Mouse (Mus musculus) left cerebral cortex, postnatal 25 days (tissue): Measurements from ENCODE around the gene Trpm6. TPM values are rescaled to one million over a fixed set of nuclear protein-coding genes. Genes with fewer than 3 reads are reported as not detected.

Experiments
- DNase-seq, 2 experiments: peaks; one replicate each; pipeline ENCODE4 v3.0.0; 2022; ENCODE audit warnings: low spot score in 2 of 2, mixed read lengths in 1 of 2
- intact Hi-C: fragments of 180-260 bp; cut with DNase I; formaldehyde crosslinking; loops from one replicate; pipeline ENCODE4 v1.15.1; 2025
- total RNA-seq, 2 experiments: library from RNA; stranded (reverse); gene quantifications; 2 replicates each; pipeline ENCODE4 v1.2.3; 2021

Trpm6 gene
- under 1 TPM; 0.48 to 0.50 TPM for total RNA-seq

DNA sequence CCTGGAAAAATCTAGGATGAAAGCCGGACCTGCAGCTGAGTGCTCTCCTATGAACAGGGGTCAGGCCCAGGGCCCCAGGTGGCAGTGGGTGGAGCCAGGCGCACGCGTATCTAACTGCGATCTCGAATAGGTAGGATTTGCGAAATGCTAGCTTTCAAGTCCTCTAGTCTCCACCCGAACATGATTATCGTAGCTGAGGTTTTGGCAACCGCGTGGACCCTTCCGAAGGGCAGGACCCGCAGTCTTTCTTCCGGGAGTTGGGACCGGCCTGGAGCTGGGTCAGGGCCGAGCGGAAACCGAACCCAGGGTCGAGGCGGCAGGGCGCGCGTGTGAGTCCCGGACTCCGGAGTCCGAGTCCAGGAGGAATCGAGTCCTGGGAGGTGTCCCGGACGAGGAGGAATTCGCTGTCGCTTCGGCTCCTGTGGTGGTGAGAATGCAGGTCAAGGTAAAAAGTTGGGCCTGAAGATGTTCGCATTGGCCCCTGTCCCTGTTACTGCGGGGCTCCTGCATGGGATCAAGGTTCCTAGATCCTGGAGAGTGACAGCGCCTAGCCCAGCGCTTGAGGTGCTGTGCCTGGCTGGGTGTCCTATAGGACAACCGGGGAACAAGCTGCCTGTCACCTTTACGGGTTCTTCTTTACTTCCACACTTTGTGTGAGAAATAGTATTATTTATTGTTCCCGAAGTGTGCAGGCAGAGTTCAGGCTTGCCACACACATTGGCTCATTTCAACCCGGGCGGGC is at the start of gene Trpm6:
Gene Trpm6, plus strand, starts transcription at position 386 of the 742 bp plus-strand sequence.
- intact Hi-C loops: no loop called here
- no peak for DNase-seq

- no peak for DNase-seq
- intact Hi-C loops: no loop called here
Observed at GRCm38 (mm10) chr19:18708101-18708500, 41.7 kb upstream of the Trpm6 start.

GRCm38 (mm10) chr19:18710903-18711302 is 38.9 kb upstream of the Trpm6 start:
- no peak for DNase-seq
- intact Hi-C loops: no loop called here

DNA sequence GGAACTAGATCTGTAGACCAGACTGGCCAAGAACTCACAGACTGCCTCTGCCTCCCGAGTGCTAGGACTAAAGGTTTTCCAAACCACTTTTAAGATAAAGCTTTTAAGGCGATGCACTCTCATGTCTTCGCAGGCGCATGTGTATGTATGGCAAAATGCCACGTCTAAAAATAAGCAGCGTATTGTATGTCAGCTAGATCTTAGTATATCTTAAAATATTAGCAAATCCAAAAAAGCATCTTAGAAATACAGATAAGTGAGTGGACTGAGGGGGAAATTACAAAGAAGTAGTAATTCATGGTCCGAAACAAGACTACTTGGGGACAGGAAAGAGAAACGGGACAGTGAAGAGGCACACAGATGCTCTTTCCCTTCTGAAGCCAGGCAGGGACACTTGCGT is 38.2 kb upstream of the Trpm6 start:
- no peak for DNase-seq
- intact Hi-C loops: no loop called here

GRCm38 (mm10) chr19:18712153-18712865 is 37.5 kb upstream of the Trpm6 start:
- intact Hi-C loops: loop anchor here (2.0 kb wide), 1 partner anchor 82 kb away; the partner anchor contains the start of genes Nmrk1 and Ostf1
- no peak for DNase-seq

GRCm38 (mm10) chr19:18712866-18713300 is 36.9 kb upstream of the Trpm6 start, which contains the start of gene D030056L22Rik:
D030056L22Rik (plus strand) TSS chr19:18713193.
- DNase-seq: peak; percentile 99
- intact Hi-C loops: loop anchor here (2.0 kb wide), 1 partner anchor 82 kb away; the partner anchor contains the start of genes Nmrk1 and Ostf1

DNA sequence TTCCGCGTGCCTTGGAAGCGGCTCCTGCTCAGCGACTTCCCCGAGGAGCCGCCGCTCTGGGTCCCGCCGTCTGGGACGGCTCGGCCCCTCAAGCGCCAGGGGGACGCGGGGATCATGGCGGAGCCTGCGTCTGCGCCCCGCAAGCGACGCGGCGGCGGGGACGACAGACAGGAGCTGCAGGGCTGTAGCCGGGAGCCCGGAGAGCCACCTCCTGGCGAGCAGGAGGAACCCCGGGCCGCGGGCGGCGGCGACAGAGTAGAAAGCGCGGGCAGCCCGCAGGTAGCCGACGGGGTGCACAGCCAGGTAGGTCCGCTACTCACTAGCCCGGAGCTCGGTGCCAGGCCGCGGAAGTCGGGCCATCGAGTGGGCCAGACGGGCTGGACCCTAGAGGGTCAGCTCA is 36.4 kb upstream of the Trpm6 start:
- DNase-seq: peak; percentile 32 to 49
- intact Hi-C loops: loop anchor here (2.0 kb wide), 1 partner anchor 83 kb away; the partner anchor contains the start of genes Nmrk1 and Ostf1

DNA sequence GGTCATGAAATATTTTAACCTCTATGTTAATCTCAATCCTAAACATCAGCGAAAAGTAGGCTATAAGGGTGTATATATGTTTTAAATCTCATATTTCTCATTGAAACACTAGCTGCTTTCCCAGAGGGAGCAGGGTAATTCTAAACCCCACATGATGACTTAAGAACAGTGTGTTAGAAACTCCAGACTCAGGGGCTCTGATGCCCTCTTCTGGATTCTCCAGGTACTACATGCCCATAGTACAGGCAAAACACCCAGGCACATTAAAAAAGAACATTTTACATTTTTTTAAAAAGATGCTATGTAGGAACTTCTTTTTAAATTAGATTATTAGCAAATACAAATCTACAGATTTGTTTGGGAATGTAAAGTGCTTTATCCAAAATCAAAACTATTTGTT is 33.4 kb upstream of the Trpm6 start:
- intact Hi-C loops: loop anchor here (5.0 kb wide), 1 partner anchor 121 kb away; no protein-coding TSS in a partner anchor
- peak; percentile 75 to 81 for DNase-seq

DNA sequence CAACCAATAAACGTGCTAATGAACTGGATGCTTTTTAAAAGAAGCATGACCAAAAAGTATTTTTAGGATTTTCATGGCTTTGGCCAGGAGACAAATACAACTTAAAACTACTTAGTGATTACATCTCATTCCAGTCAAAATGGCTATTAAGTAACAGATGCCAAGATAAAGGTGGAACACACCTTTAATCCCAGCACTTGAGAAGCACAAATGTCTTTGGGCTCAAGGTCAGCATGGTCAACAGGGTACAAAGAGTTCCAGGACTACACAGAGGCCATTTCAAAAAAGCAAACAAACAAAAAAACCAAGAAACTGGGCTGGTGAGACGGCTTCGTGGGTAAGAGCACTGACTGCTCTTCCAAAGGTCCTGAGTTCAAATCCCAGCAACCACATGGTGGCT is 29.4 kb upstream of the Trpm6 start:
- intact Hi-C loops: no loop called here
- DNase-seq: no peak

DNA sequence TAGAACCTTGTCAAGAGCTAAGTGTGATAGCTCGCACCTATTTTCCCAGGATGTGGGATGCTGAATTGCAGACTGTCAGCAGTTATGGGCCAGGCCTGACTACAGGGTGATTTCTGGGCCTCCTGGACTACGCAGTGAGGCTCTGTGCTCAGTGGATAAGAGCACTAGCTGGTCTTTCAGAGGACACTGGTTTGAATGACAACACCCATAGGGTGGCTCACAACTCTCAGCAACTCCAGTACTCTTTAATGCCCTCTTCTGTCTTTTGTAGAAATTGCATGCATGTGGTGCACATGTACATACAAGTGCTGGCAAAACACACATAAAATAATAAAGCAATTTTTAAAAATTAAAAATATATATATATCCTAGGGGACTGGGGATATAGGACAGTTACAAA is 24.6 kb upstream of the Trpm6 start:
- DNase-seq: no peak
- intact Hi-C loops: no loop called here

DNA sequence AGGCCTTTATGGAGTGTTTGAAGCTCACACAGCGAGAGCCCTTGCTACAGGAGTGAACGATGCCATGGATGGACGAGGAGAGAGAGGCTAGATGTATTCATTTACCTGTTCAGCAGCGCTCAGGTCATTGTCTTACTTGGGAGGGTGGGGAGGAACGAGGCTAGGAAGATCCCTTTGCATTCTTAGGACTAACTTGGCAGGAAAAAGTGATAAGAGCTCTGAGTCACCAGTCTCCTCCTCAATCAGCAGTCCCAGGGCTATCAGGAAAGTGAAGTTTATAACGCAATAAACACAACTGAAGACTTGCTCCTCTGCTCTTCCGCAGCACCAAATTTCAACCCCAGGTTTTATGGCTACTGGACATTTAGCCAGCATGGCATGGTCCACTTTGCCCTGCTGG is 19.5 kb upstream of the Trpm6 start:
- no peak for DNase-seq
- intact Hi-C loops: no loop called here

GRCm38 (mm10) chr19:18731077-18731476 is 18.7 kb upstream of the Trpm6 start:
- DNase-seq: no peak
- intact Hi-C loops: no loop called here

GRCm38 (mm10) chr19:18735901-18736300 is 13.9 kb upstream of the Trpm6 start:
- DNase-seq: no peak
- intact Hi-C loops: no loop called here

DNA sequence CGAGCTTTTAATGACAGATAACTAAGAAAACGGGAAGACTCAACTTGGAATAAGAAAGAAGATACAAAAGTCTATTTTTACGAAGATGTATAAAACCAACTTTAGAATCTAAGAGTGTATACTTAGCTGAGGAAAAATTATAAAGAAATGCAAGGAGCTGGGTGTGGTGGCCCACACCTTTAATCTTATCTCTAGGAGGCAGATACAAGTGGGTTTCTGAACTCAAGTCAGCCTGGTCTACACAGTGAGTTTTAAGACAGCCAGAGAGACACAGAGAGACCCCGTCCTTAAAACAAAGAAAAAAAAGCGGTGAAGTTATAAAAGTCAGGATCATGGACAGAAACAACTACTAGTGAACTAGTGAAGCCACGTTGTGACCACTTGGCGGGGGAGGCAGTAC is 10.6 kb upstream of the Trpm6 start:
- DNase-seq: no peak

DNA sequence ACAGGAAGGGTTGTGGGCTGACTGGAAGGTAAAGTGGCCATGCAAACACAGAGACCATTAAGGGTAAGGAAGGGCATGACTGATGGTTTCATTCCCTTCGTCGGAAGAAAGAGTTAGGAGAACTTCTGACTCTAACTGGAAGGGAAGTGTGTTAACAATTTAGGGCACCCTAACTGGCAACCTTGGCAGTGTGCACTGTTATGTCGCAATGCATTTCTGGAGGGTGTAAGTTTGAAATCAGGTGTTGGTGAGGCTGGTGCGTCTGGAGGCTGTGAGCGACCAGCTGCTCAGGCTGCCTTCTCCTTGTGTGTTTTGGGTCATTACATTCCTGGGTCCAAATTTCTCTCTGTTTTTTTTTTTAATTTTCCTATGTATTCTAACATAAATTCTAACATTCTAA is 5.8 kb upstream of the Trpm6 start:
- intact Hi-C loops: no loop called here

More for the DNA sequence above, 10.6 kb upstream of the Trpm6 start:
- intact Hi-C loops: no loop called here

GRCm38 (mm10) chr19:18746576-18747340 is 3.0 kb upstream of the Trpm6 start:
- peak in 1 of 2 experiments; percentile 69 for DNase-seq

More for the DNA sequence above, 5.8 kb upstream of the Trpm6 start:
- no peak for DNase-seq

DNA sequence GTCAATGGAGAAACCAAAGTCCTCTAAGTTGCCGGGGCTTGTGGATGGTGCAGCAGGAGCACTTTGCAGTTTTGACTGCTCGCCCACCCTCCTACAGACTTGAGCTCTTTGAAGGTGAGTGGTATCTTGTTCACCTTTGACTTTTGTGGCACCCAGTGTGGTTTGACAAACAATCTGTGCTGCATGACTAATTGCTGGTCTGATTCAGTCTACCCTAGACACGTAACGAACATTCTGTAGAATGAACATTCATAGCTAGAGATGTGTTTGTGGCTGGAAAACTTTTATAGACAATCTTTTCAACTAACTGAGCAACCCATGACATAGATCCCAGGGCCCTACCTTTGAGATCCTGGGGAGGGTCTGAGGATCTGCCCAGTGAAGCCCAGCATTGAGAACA is 2.4 kb upstream of the Trpm6 start:
- intact Hi-C loops: no loop called here
- no peak for DNase-seq

More at GRCm38 (mm10) chr19:18746576-18747340, 3.0 kb upstream of the Trpm6 start:
- intact Hi-C loops: no loop called here

- DNase-seq: no peak
- intact Hi-C loops: no loop called here
Observed at GRCm38 (mm10) chr19:18757191-18757590, 7.4 kb downstream of the Trpm6 start.

DNA sequence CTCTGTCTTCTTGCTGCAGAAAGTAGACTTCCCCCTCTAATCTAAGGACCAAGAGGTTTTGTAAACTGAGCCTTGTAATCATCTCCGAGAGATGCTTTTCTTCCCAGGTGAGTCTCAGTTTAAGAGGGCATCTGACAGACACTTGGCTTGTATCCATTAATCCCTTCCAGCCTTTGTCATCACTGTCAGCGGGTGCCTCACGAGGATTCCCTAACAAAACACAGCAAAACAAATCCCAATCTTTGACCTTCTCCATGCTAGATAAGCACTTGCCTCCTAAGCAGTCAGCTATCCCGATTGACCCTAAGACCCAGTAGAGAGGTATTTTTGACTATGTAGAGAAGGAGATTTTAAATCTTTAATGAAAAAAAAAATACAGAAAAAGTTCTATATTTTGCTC is 7.9 kb downstream of the Trpm6 start:
- DNase-seq: no peak
- intact Hi-C loops: no loop called here

DNA sequence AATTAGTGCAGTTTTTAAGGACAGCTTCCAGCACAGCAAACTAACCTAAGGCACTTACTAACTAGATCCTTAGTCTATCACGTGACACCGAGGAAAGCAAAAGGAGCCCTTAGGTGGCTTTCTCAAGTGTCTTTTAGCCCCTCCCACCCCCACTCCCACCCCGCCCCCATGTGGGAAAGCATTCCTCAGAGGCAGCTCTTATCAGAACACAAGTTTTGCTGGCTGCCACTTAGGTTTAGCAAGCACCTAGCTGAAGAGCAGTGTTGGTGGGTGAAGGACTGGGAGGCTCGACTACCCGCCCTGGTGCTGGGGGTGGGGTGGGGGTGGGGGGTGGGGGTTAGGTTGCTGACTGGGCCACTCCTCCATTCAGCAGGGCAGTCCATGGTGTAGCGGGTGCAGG is 8.5 kb downstream of the Trpm6 start:
- intact Hi-C loops: no loop called here
- no peak for DNase-seq
